Mouse (Mus musculus) midbrain, embryonic 12.5 days (tissue): ENCODE measurements at regions not wholly inside any gene's neighbourhood (a gene's known extent, or its start where the extent isn't known, plus 50 kb on each side); places are given as distances from the start of the nearest gene placed in this dataset.

Source experiments
- ATAC-seq: fragments of 200-750 bp; cut with Nextera tagmentation; 2 replicates; pipeline ENCODE4 v1.8.0; 2017; ENCODE audit warnings: low read depth, moderate TSS enrichment, moderate library complexity; ENCODE audit not compliant: low FRiP score
- H3K27ac ChIP-seq: fragments of 300-500 bp; sonication (generic); replicated peaks from 2 replicates; pipeline ENCODE4 v1.5.1; 2016; ENCODE audit warnings: mild to moderate bottlenecking
- H3K27me3 ChIP-seq: fragments of 300-500 bp; sonication (generic); 2 replicates; pipeline ENCODE4 v1.6.1; 2016; ENCODE audit warnings: mild to moderate bottlenecking
- H3K36me3 ChIP-seq: fragments of 300-500 bp; sonication (generic); 2 replicates; pipeline ENCODE4 v1.6.1; 2016
- H3K4me1 ChIP-seq: fragments of 300-500 bp; sonication (generic); 2 replicates; pipeline ENCODE4 v1.6.1; 2016
- H3K4me2 ChIP-seq: fragments of 300-500 bp; sonication (generic); replicated peaks from 2 replicates; pipeline ENCODE4 v1.6.1; 2016; ENCODE audit warnings: mild to moderate bottlenecking, moderate library complexity
- H3K4me3 ChIP-seq: fragments of 300-500 bp; sonication (generic); 2 replicates; pipeline ENCODE4 v1.5.1; 2016; ENCODE audit warnings: mild to moderate bottlenecking
- H3K9ac ChIP-seq: fragments of 300-500 bp; sonication (generic); replicated peaks from 2 replicates; pipeline ENCODE4 v1.6.1; 2016; ENCODE audit warnings: mild to moderate bottlenecking, moderate library complexity
- H3K9me3 ChIP-seq: fragments of 300-500 bp; sonication (generic); 2 replicates; pipeline ENCODE4 v1.6.1; 2016; ENCODE audit warnings: mild to moderate bottlenecking
- WGBS: fragments of 180-500 bp; shearing (Covaris S2); methylation state at CpG from one replicate; pipeline ENCODE4 v1.1.7; 2016; 5-methylcytosine and 5-hydroxymethylcytosine counted together

GRCm38 (mm10) chr3:59451084-59451483, 106.9 kb upstream of the Igsf10 start:
- 71% methylated on average over 3 of the region's 3 CpGs for WGBS
- no peak overlapping the region for H3K9ac ChIP-seq
- no peaks in the 10 kb centered on the region for H3K4me1 ChIP-seq
- no peaks in the 10 kb centered on the region for H3K27me3 ChIP-seq
- no peak overlapping the region for H3K27ac ChIP-seq
- no peaks in the 10 kb centered on the region for H3K9me3 ChIP-seq
- no peak overlapping the region for H3K4me3 ChIP-seq
- no peaks in the 10 kb centered on the region for H3K36me3 ChIP-seq
- no peak overlapping the region for H3K4me2 ChIP-seq
- no peak for ATAC-seq

DNA sequence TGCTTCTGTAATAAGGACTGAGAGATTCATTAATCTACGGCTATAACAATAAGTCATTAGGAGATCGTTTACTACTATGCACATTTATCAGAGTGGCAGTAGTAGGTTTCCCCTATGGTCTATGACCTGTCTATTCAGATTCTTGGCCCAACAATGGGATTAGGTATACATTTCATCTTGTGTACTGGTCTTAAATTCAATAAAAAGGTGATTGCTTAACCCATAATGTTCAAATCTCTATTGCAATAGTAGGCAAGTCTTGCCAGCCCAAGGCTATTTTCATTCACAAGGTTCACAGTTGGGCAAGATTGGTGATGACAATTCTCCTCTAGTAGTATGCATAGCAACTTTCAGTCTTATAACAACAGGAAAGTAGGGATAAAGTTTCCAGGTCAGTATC, 79.4 kb upstream of the Igsf10 start:
- Histone ChIP-seq H3K27ac (no peak overlapping the region), H3K4me2 (no peak overlapping the region), H3K9ac (no peak overlapping the region), H3K36me3 (no peaks in the 10 kb centered on the region), H3K4me1 (no peaks in the 10 kb centered on the region), H3K9me3 (no peaks in the 10 kb centered on the region), H3K27me3 (no peaks in the 10 kb centered on the region), H3K4me3 (no peak overlapping the region)
- ATAC-seq = no peak
- 89% methylated on average over 2 of the region's 2 CpGs for WGBS

DNA sequence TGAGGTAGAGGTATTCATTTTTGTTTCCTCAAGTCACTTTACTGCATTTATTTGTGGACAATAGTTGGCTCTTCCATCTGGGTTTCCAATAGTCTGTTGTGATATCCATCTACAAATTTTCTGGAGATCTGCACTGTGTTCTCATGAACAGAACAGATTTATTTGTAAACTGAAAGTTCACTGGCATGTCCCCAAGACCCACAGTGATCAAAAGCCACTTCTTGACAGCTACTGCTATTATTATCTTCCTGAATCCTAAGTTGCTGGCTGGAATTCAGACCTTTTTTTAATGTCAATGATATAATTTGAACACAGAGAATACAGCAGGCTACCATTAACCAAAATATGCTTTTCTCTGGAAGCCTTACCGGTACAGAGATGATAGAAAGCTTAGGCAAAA, 64.9 kb upstream of the Igsf10 start:
- H3K4me3 ChIP-seq = no peak overlapping the region
- WGBS = 89% methylated on average over 1 of the region's 1 CpGs
- H3K4me1 ChIP-seq = no peaks in the 10 kb centered on the region
- no peak for ATAC-seq
- H3K9me3 ChIP-seq = no peaks in the 10 kb centered on the region
- no peak overlapping the region for H3K4me2 ChIP-seq
- no peaks in the 10 kb centered on the region for H3K27me3 ChIP-seq
- H3K9ac ChIP-seq = no peak overlapping the region
- H3K27ac ChIP-seq = no peak overlapping the region
- H3K36me3 ChIP-seq = no peaks in the 10 kb centered on the region

DNA sequence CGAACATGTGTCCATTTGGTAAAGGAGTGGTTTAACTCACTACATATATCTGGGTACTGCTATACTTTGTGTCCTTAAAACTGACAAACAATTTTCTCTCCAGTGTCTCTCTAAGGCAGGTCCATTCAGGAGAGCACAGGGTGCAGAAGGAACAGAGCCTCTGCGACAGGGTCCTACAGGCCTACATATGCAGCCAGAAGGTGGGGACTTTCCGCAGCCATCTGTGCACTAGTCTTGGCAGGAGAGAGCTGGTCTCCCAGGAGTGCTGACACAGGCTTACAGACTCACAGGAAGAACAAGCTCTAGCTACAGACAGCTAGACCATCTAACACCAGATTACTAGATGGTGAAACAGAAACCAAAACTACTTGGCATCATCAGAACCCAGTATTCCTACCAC, 61.8 kb upstream of the Igsf10 start:
- no peak for ATAC-seq
- H3K27ac ChIP-seq = no peak overlapping the region
- WGBS = 92% methylated on average over 3 of the region's 3 CpGs
- no peak overlapping the region for H3K9ac ChIP-seq
- no peak overlapping the region for H3K4me2 ChIP-seq
- no peaks in the 10 kb centered on the region for H3K27me3 ChIP-seq
- H3K4me1 ChIP-seq = no peaks in the 10 kb centered on the region
- no peaks in the 10 kb centered on the region for H3K9me3 ChIP-seq
- H3K4me3 ChIP-seq = no peak overlapping the region
- H3K36me3 ChIP-seq = no peaks in the 10 kb centered on the region

GRCm38 (mm10) chr3:59401856-59402255, 57.7 kb upstream of the Igsf10 start:
- H3K9ac ChIP-seq = no peak overlapping the region
- H3K27me3 ChIP-seq = no peaks in the 10 kb centered on the region
- no peak overlapping the region for H3K4me2 ChIP-seq
- no peak for ATAC-seq
- no peaks in the 10 kb centered on the region for H3K9me3 ChIP-seq
- H3K4me3 ChIP-seq = no peak overlapping the region
- no peaks in the 10 kb centered on the region for H3K36me3 ChIP-seq
- no peak overlapping the region for H3K27ac ChIP-seq
- 81% methylated on average over 5 of the region's 5 CpGs for WGBS
- H3K4me1 ChIP-seq = no peaks in the 10 kb centered on the region

DNA sequence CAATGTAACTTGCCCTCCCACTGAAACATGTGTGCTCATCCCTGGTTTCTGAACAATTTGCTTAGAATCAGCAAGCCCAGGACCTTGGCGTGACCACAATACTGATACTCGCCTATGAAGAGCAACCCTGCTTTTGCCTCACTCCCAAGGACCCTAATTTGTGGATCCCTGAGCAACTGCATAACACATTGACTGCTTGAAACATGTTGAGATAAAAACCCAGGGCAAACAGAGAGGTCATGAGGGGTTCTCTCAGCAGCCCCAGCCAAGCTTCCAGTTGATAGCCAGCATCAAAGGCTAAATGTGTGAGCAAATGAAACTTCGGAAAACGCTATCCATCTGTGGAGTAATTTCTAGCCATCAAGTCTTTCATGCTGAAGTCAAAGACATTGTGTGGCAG, 57.2 kb upstream of the Igsf10 start:
- WGBS = 91% methylated on average over 4 of the region's 4 CpGs
- Histone ChIP-seq H3K4me2 (no peak overlapping the region), H3K9me3 (no peaks in the 10 kb centered on the region), H3K27me3 (no peaks in the 10 kb centered on the region), H3K4me3 (no peak overlapping the region), H3K9ac (no peak overlapping the region), H3K27ac (no peak overlapping the region), H3K4me1 (no peaks in the 10 kb centered on the region), H3K36me3 (no peaks in the 10 kb centered on the region)
- no peak for ATAC-seq
